Mouse (Mus musculus): Measurements from ENCODE around the gene Rere. TPM values are rescaled to one million over a fixed set of nuclear protein-coding genes. Genes with fewer than 3 reads are reported as not detected.

Gene Rere
- polyA plus RNA-seq, 1 experiment from 2014 or later = 31.9 TPM

DNA sequence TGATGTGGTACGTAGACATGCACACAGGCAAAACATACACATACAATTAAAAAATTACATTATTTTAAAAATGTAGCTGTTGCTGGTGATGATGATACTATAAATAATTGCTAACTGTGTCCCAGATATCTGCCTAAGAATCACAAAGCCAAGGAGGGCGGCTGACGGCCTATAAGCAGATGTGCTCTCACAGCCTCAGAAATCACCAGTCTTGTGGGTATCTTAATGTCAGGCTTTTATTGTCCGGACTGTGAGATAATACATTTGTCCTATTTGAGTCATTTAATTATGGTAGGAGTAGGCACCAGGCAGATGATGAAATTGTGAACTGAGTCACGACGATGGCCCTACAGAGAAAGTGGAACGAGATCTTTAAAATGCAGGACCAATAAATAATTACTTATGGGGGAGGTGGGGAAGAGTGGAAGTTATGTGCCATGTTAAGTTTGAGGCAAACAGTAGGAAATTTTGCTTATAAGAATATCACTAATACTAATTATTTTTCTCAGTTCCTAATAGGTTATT is 72.0 kb downstream of the Rere start:
- WGBS = 92% methylated on average over 7 of the region's 7 CpGs
- no peaks in the 10 kb centered on the region for H3K9me3 ChIP-seq

DNA sequence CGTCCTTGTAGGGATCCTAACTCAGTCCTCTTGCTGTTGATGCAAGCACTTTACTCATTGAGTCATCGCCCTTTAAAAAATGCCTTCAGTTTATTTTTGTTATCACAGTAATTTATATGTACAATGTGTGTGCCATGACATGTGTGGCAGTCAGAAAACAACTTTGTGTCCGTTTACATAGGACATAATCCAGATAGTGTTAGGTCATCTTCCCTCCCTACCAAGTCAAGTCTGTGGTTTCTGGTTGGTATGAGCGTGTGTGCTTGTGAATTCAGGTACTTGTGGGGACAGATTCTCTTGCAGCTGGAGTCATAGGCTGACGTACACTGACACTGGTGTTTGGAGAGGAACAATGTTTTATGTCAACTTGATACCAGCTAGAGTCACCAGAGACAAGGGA is 74.4 kb downstream of the Rere start:
- H3K9me3 ChIP-seq = no peaks in the 10 kb centered on the region
- H3K9ac ChIP-seq = no peak overlapping the region
- H3K27ac ChIP-seq = no peak overlapping the region
- H3K4me1 ChIP-seq = peaks cover 12% of the 10 kb centered on the region; the same call in 1 of the 2 replicates
- H3K27me3 ChIP-seq = no peaks in the 10 kb centered on the region
- no peak overlapping the region for H3K4me2 ChIP-seq
- H3K4me3 ChIP-seq = no peak overlapping the region
- 67% methylated on average over 5 of the region's 5 CpGs for WGBS
- ATAC-seq (ENCODE audit: borderline replicate concordance, extremely low read depth, low FRiP score, low TSS enrichment) = no peak
- H3K36me3 ChIP-seq = no peaks in the 10 kb centered on the region

More for the DNA sequence above, 72.0 kb downstream of the Rere start:
- no peak overlapping the region for H3K4me2 ChIP-seq
- H3K4me3 ChIP-seq = no peak overlapping the region
- ATAC-seq (ENCODE audit: borderline replicate concordance, extremely low read depth, low FRiP score, low TSS enrichment) = no peak
- no peaks in the 10 kb centered on the region for H3K27me3 ChIP-seq
- H3K36me3 ChIP-seq = no peaks in the 10 kb centered on the region
- H3K27ac ChIP-seq = no peak overlapping the region
- peaks cover 21% of the 10 kb centered on the region for H3K4me1 ChIP-seq
- H3K9ac ChIP-seq = no peak overlapping the region

DNA sequence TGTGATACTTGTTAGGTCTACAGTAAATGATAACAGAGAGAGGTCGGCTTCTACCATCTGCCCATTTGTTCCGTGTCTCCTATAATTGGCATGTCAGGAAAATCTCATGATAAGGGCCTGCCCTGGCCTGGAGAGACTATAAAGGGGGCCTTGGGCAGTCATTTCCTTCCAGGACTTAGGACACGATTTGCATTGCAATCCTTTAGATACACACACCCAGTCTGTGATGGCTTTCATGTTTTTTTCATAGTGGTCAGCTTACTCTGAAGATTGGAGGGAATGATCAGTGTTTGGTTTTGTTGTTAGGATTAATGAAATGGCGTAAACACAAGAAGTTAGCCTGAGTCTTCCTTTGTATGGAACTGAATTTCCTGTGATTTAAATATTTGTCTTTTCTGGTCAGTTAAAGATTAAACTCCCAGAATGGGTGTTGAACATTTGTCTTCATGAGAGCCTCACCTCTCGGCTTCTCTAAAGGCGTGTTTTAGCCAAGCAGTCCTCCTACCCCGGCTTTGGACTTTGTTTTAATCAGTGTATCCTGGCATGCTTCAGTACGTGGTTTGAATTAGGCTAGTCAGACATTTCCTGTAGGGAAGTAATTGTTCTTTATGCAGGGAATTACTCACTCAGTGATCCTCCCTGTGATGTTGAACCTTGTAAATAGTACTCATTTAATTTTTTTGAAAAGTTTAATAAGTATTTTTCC is 80.7 kb downstream of the Rere start:
- Histone ChIP-seq H3K27me3 (no peaks in the 10 kb centered on the region), H3K4me1 (peaks cover 25% of the 10 kb centered on the region), H3K4me2 (no peak overlapping the region), H3K4me3 (no peak overlapping the region), H3K36me3 (no peaks in the 10 kb centered on the region), H3K9me3 (no peaks in the 10 kb centered on the region), H3K27ac (peak overlapping the region; percentile 69), H3K9ac (no peak overlapping the region)
- WGBS = 8% methylated on average over 8 of the region's 8 CpGs
- ATAC-seq (ENCODE audit: borderline replicate concordance, extremely low read depth, low FRiP score, low TSS enrichment) = peak; percentile 57; the same call in 1 of the 2 replicates

DNA sequence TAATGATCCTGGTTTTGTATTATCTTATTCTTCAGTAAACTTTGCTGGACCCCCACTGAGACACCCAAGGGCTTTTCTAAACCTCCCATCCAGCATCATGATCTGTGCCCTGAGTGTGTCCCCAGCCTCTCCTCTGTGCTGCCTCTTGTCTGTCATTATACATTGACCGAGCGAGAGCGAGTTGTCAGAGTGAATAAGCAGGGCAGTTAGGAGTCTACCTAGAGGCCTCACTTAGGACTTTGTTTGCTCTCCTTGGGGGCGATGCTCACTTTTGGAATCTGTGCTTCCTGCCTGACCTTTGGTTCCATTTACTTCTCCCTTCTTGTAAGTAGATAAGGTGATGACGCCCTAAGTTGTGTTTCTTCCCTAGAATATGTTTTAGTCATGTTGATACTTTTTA is 81.4 kb downstream of the Rere start:
- Histone ChIP-seq H3K4me2 (no peak overlapping the region), H3K9me3 (no peaks in the 10 kb centered on the region), H3K27me3 (no peaks in the 10 kb centered on the region), H3K9ac (no peak overlapping the region), H3K4me1 (peaks cover 25% of the 10 kb centered on the region), H3K36me3 (no peaks in the 10 kb centered on the region), H3K27ac (no peak overlapping the region), H3K4me3 (no peak overlapping the region)
- ATAC-seq (ENCODE audit: borderline replicate concordance, extremely low read depth, low FRiP score, low TSS enrichment) = no peak
- WGBS = 31% methylated on average over 5 of the region's 5 CpGs

DNA sequence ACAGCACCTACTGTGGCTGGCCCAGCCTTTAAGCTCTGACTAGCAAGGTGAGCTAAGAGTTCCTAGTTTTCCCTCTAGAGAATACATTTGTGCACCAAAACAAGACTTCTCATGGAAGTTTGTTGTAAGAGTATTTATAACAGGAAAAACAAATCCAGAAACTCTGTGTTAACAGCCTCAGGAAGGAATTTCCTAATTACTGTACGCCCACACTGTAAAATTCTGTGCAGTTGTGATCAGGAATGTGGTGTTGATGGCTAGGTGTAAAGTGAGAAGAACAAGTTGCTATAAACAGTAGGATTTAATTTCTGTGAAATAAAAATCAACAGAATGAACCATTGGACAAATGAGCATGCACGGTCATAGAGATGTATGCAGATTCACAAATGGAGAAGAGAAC is 83.3 kb downstream of the Rere start:
- no peak for ATAC-seq (ENCODE audit: borderline replicate concordance, extremely low read depth, low FRiP score, low TSS enrichment)
- Histone ChIP-seq H3K27me3 (no peaks in the 10 kb centered on the region), H3K4me3 (no peak overlapping the region), H3K9ac (no peak overlapping the region), H3K27ac (no peak overlapping the region), H3K4me2 (no peak overlapping the region), H3K4me1 (peaks cover 34% of the 10 kb centered on the region), H3K36me3 (no peaks in the 10 kb centered on the region), H3K9me3 (no peaks in the 10 kb centered on the region)
- WGBS = 88% methylated on average over 2 of the region's 2 CpGs

DNA sequence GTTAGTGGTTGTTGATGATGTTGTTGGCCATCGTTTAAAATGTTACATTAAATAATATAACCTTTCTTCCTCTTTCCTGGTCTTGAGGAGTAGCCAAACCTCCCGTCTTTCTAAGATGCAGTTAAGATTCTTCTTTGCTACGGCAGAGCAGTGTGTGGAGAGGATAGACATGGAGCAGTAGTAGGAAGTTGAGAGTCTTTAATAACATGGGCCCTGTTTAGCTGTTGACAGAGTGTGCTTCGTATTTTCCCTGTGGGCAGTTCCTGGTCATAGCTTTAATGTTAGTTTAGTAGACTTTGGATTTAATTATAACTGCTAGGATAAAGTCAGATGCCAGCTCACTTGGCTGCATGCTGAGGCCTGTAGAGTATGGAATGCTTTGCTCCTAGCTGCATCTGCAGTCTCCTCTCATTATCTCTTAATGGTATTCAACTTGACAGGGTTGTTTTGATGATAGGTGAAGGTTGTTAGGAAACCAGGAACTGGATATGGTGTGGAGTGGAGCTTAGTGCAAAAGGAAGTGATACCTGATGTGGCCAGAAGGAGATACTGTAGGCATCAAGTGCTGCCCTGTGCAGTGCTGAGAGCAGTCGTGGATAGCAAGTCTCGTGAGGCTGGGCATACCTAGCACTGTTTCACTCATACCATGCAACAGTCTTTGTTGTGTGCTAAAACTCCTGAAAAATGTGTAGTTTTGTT is 85.2 kb downstream of the Rere start:
- H3K4me3 ChIP-seq = no peak overlapping the region
- no peak for ATAC-seq (ENCODE audit: borderline replicate concordance, extremely low read depth, low FRiP score, low TSS enrichment)
- H3K36me3 ChIP-seq = no peaks in the 10 kb centered on the region
- WGBS = 50% methylated on average over 6 of the region's 6 CpGs
- no peak overlapping the region for H3K27ac ChIP-seq
- H3K27me3 ChIP-seq = no peaks in the 10 kb centered on the region
- no peak overlapping the region for H3K4me2 ChIP-seq
- no peak overlapping the region for H3K9ac ChIP-seq
- H3K4me1 ChIP-seq = peaks cover 45% of the 10 kb centered on the region
- no peaks in the 10 kb centered on the region for H3K9me3 ChIP-seq

DNA sequence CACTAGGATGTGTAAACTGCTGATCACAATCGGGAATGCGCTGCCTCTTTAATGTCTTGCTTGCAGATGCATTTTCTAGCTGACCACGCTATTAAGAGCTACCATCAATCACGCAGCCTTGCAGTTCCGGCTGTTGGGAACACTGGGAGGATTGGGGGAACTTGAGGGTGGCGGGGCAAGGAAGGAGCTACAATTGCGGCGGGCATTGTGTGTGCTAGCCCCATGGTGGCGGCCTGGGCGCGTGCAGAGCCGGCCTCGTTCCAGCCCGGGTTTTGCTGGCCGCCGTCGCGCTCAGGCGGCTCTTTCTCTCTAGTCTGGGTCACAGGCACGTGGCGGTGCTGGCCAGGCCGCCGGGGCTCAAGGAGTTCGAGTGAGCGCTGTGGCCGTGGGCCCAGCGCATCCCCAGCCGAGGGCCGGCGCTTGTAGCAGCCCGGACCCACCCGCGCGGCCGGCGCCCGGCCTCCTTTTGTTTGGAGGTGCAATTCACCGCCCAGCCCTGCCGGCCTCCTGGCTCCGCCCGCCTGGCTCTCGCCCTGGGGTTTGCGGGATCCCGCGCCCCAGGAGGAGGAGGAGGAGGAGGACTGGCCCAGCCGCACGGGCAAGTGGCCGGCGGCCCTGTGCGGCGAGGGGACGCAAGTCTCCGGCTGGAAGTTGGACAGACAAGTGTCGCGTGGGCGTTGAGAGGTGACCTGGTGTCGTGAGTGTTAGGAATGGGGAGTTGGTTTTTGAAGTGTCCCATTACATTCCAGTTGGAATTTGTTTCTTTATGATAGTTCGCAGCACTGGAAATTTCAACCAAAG is 90.3 kb downstream of the Rere start:
- H3K4me1 ChIP-seq = peaks cover 56% of the 10 kb centered on the region
- peak overlapping the region; percentile 61 for H3K9ac ChIP-seq
- peak overlapping the region; percentile 94 for H3K4me2 ChIP-seq
- no peaks in the 10 kb centered on the region for H3K9me3 ChIP-seq
- peak; percentile 87 for ATAC-seq (ENCODE audit: borderline replicate concordance, extremely low read depth, low FRiP score, low TSS enrichment)
- H3K4me3 ChIP-seq = peak overlapping the region; percentile 58
- H3K36me3 ChIP-seq = no peaks in the 10 kb centered on the region
- peak overlapping the region; percentile 98 for H3K27ac ChIP-seq
- WGBS = under 1% methylated on average over 58 of the region's 58 CpGs
- H3K27me3 ChIP-seq = no peaks in the 10 kb centered on the region

DNA sequence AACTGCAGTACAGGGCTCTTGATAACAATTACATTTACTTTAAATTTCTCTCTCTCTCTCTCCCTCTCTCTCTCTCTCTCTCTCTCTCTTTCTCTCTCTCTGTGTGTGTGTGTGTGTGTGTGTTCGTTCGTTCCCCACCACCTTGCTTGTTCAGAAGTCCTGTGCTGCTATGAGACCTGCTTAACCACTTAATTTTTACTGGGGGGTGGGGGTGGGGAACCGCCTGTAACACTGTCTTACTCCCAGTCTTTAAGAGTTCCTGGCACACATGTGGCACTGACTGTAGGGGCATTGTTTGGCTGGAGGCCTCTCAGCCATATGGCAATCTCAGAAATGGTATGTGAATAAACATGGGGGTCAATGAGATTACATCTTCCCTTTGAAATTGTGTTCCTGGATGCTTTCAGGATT is 91.2 kb downstream of the Rere start:
- no peaks in the 10 kb centered on the region for H3K36me3 ChIP-seq
- peak; percentile 32 for ATAC-seq (ENCODE audit: borderline replicate concordance, extremely low read depth, low FRiP score, low TSS enrichment)
- peak overlapping the region; percentile 98 for H3K27ac ChIP-seq
- H3K9ac ChIP-seq = peak overlapping the region; percentile 61; the same call in 1 of the 2 replicates
- peaks cover 56% of the 10 kb centered on the region for H3K4me1 ChIP-seq
- no peaks in the 10 kb centered on the region for H3K27me3 ChIP-seq
- peak overlapping the region; percentile 94 for H3K4me2 ChIP-seq
- WGBS = 5% methylated on average over 3 of the region's 3 CpGs
- H3K4me3 ChIP-seq = peak overlapping the region; percentile 58
- no peaks in the 10 kb centered on the region for H3K9me3 ChIP-seq

DNA sequence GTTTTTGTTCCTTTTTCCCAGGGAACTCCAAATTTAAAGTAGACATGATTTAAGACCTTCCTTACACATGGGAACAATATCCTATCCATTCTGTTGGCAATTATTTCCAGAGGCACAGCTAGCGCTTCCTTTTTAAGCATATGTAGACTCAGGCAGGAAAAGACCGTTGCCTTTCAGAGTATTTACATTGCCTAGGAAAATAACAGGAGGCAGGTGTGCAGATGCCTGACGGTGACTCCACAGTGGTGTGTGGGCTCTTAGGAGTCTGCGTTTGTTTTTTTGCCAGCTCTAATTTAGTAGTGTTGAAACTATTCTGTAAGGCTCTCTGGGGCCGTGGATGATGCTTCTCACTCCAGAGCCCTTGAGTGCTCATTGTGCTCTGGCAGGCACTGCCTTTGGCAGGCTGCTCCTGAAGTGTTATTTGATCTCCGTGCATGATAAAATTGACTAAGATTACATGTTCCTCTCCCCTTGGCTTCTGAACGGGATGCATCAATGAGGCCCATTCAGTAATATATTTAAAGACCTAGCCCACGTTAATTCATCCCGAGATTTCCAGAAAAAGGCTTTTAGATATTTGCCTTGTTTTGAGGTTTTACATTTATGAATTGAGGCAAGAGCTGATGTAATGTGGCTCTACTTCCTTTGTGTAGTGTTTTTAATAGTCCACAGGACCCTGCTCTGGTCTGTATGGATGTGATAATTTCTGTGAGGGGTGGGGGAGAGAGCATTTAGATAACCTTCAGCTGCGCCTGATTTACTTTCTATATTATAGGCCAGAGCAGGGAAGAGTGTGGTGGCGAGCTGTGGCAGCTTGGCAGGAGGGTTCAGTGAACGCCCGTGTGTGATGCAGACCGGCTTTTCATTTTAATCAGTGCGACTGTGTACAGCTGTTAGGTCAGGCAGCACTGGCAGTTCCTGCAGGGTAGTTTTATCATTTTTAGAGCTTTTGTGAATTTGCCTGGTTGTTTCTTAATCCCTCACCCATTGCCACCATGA is 92.0 kb downstream of the Rere start:
- Histone ChIP-seq H3K4me1 (peaks cover 58% of the 10 kb centered on the region), H3K27ac (peak overlapping the region; percentile 98), H3K4me2 (peak overlapping the region; percentile 94), H3K4me3 (peak overlapping the region; percentile 58), H3K9ac (peak overlapping the region; percentile 1; the same call in 1 of the 2 replicates), H3K27me3 (no peaks in the 10 kb centered on the region), H3K36me3 (no peaks in the 10 kb centered on the region), H3K9me3 (no peaks in the 10 kb centered on the region)
- ATAC-seq (ENCODE audit: borderline replicate concordance, extremely low read depth, low FRiP score, low TSS enrichment) = peak; percentile 53; the same call in 1 of the 2 replicates
- WGBS = 3% methylated on average over 15 of the region's 15 CpGs

DNA sequence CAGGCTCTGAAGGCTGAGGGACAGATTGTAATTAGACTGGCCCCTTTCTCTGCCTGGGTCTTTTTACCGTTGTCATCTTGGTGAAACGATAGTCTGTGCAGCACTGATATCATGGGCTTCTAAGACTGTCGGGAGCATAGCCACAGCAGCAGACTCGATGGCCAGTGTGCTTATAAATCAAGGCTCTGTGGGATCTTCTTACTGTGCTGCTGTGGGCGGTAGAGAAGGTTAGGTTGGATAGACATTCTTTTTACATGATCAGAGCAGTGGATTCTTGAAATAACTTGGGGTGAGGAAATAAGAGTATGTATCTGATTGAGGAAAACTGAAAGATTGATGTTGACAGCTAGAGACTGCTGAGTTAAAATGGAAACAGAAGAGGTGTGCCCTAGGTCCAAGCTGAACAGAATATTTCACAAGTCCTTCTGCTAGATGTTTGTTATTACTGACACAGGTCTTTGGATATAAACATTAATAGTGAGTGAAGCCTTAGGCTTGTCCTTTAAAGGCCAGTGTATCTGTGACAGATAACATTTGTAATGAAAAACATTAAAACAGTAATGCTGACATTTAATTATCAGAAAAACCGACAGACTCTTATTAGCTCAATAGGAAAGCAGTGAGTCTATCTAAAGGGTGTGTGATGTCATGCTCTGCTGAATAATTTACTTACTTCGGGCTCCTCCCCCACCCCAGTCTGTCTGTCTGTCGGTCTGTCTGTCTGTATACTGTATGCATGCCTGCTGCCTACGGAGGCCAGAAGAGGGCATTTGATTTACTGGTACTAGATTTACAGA is 93.4 kb downstream of the Rere start:
- Histone ChIP-seq H3K9ac (0 out of 2 replicates have a peak overlapping the region, but pooled peaks have one; percentile 2), H3K4me1 (peaks cover 56% of the 10 kb centered on the region), H3K4me2 (no peak overlapping the region), H3K4me3 (no peak overlapping the region), H3K27me3 (no peaks in the 10 kb centered on the region), H3K9me3 (no peaks in the 10 kb centered on the region), H3K27ac (0 out of 2 replicates have a peak overlapping the region, but pooled peaks have one; percentile 17), H3K36me3 (no peaks in the 10 kb centered on the region)
- no peak for ATAC-seq (ENCODE audit: borderline replicate concordance, extremely low read depth, low FRiP score, low TSS enrichment)
- WGBS = 33% methylated on average over 9 of the region's 9 CpGs
